Mouse (Mus musculus) right cerebral cortex, postnatal 10 days (tissue): ENCODE measurements at regions not wholly inside any gene's neighbourhood (a gene's known extent, or its start where the extent isn't known, plus 50 kb on each side); places are given as distances from the start of the nearest gene placed in this dataset.

Experiments
- DNase-seq, 2 experiments: peaks; one replicate each; pipeline ENCODE4 v3.0.0; 2021; ENCODE audit warnings: low spot score in 2 of 2

- DNase-seq: no peak
Measured at GRCm38 (mm10) chr5:126019781-126020180, 488.2 kb downstream of the Tmem132b start.

GRCm38 (mm10) chr5:126023906-126024305 is 492.3 kb downstream of the Tmem132b start:
- DNase-seq: no peak

- no peak for DNase-seq
Measured at GRCm38 (mm10) chr5:126034846-126035245, 503.3 kb downstream of the Tmem132b start.

GRCm38 (mm10) chr5:126036686-126037085 is 505.1 kb downstream of the Tmem132b start:
- no peak for DNase-seq

GRCm38 (mm10) chr5:126045761-126046160 is 514.2 kb downstream of the Tmem132b start:
- no peak for DNase-seq

- DNase-seq: no peak
Measured at GRCm38 (mm10) chr5:126063644-126064043, 532.1 kb downstream of the Tmem132b start.

- peak in 1 of 2 experiments; percentile 27 for DNase-seq
Measured at GRCm38 (mm10) chr5:126079281-126079838, 547.8 kb downstream of the Tmem132b start.

- DNase-seq: no peak
Measured at GRCm38 (mm10) chr5:126088251-126088914, 556.8 kb downstream of the Tmem132b start.

- DNase-seq: no peak
Measured at GRCm38 (mm10) chr5:126093196-126093595, 561.6 kb downstream of the Tmem132b start.

GRCm38 (mm10) chr5:126096616-126097261 is 565.2 kb downstream of the Tmem132b start:
- peak; percentile 37 to 46 for DNase-seq

GRCm38 (mm10) chr5:126097262-126097628 is 565.7 kb downstream of the Tmem132b start:
- DNase-seq: no peak

GRCm38 (mm10) chr5:126098433-126098832 is 566.9 kb downstream of the Tmem132b start:
- no peak for DNase-seq

GRCm38 (mm10) chr5:126099931-126100330 is 568.4 kb downstream of the Tmem132b start:
- DNase-seq: no peak

- no peak for DNase-seq
Measured at GRCm38 (mm10) chr5:126104464-126104863, 572.9 kb downstream of the Tmem132b start.

GRCm38 (mm10) chr5:126104883-126105282 is 573.3 kb downstream of the Tmem132b start:
- no peak for DNase-seq

- no peak for DNase-seq
Measured at GRCm38 (mm10) chr5:126105446-126105845, 573.9 kb downstream of the Tmem132b start.

- DNase-seq: no peak
Measured at GRCm38 (mm10) chr5:126107020-126107419, 575.4 kb downstream of the Tmem132b start.

- DNase-seq: no peak
Measured at GRCm38 (mm10) chr5:126108837-126109236, 577.3 kb downstream of the Tmem132b start.

GRCm38 (mm10) chr5:126117291-126117690 is 585.7 kb downstream of the Tmem132b start:
- no peak for DNase-seq

GRCm38 (mm10) chr5:126117906-126118521 is 586.4 kb downstream of the Tmem132b start:
- DNase-seq: no peak

GRCm38 (mm10) chr5:126118731-126119130 is 587.2 kb downstream of the Tmem132b start:
- DNase-seq: no peak

GRCm38 (mm10) chr5:126123216-126123615 is 591.6 kb downstream of the Tmem132b start:
- DNase-seq: no peak

GRCm38 (mm10) chr5:126127486-126127885 is 595.9 kb downstream of the Tmem132b start:
- no peak for DNase-seq
